Mouse (Mus musculus) spleen, adult 2 months (tissue): Measurements from ENCODE around the gene Rora.

ENCODE experiments used
- CTCF ChIP-seq: fragments of 200-500 bp; IDR thresholded peaks from 2 replicates; pipeline ENCODE4 v1.5.1; 2011; ENCODE audit warnings: mild to moderate bottlenecking, inconsistent platforms; ENCODE audit not compliant: insufficient read depth, insufficient read length, insufficient replicate concordance; ENCODE audit errors: extremely low read depth
- POLR2A ChIP-seq: fragments of 200-500 bp; IDR thresholded peaks from 2 replicates; pipeline ENCODE4 v1.6.1; 2011; ENCODE audit warnings: low read depth, low read length, inconsistent platforms

- no peak for TF ChIP-seq CTCF
- TF ChIP-seq POLR2A: no peak
Observed at GRCm38 (mm10) chr9:68970074-68970473, 316.5 kb downstream of the Rora start.
